Mouse (Mus musculus) spleen, adult 18-20 months (tissue): ENCODE measurements at regions not wholly inside any gene's neighbourhood (a gene's known extent, or its start where the extent isn't known, plus 50 kb on each side); places are given as distances from the start of the nearest gene placed in this dataset.

Experiments used
- DNase-seq, 2 experiments: peaks; one replicate each; pipeline ENCODE4 v3.0.0; 2022; ENCODE audit warnings: mixed read lengths in 2 of 2

DNA sequence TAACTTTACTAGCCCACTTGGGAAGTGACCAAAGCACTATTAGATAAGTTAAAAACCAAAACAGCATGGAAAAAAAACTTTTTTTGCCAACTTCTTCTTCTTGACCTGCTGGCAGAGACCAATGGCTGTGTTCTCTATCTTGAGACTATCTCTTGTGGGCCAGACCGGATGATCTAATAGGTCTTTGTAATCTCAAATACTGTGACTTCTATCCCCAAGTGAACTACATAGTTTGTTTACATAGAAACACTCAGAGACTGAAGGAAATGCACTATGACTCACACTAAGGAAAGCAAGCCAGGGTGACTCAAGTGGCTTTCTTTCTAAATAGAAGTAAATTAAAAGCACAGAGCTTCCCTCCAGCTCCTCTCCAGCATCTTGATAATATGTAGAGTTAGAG lies 384.3 kb upstream of the Ubash3b start:
- no peak for DNase-seq

DNA sequence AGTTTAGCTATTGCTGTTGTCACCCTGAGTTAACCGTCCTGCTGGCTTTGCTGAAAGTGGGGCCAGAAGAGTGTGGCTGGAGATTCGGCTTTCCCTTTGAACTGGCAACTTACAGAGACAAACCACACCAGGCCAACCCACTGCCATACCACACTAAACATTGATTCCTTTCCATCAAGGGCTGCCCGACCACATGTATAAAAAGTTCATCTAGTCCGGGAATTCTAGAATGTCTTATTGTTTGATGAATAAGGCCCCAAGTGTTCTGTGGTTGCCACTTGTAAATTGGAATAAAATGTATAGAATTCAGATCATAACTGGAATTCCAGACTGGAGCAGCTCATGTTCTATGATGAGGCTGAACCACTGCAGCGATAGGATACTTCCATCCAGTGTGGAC lies 381.0 kb upstream of the Ubash3b start:
- no peak for DNase-seq

DNA sequence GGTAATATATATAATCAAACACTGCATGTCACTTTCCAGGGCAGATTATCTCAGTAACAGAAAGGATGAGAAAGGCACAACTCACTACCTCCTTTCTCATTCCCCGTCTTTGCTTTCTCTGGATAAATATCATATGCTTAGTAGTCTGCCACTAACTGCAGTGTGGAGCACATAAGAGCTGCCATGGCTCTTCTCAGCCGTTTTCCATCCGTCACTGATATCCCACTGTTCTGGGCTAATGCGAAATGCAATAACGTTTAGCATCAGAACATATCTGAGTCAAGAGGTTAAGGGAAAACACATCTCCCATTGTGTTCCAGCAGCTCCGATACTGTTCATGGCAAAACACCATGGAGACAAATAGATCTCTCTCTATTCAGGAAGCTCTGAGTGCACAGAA lies 379.8 kb upstream of the Ubash3b start:
- no peak for DNase-seq

DNA sequence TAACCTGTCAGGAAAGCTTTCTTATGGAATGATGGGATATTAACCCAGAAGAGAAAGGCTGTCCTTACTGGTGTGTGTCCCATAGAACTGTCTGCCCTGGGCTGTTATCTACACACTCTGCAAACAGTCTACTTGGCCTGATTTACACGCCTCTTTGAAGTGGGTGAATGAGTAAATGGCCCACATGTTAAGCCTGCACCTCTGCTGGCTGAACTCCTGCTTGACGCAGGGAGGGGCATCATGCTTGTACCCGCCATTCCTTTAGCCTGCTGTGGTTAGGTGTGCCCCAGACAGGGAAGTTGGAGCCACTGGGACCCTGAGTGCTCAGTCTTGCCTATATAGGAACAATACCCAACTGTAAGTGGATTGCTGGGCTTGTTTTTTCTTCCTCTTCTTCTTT lies 371.3 kb upstream of the Ubash3b start:
- DNase-seq, result no peak

DNA sequence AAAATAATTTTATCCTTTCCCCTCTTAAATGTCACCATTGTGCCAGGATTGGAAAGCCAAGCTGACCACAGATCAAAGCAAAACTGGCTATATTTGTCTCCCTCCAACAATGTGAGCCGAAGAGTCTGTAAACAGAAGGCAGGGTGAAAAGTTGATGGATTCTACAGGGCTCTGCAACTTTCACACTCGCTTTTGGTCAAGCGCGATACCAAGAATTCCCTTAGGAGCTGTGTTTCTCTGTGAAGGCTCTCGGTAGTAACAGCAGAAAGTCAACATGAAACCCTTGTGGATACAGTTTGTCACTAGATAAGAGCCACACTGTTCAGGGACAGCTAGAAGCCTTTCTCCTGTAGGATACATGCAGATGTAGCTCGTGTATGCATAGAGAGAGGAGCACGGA lies 370.8 kb upstream of the Ubash3b start:
- DNase-seq, result no peak

DNA sequence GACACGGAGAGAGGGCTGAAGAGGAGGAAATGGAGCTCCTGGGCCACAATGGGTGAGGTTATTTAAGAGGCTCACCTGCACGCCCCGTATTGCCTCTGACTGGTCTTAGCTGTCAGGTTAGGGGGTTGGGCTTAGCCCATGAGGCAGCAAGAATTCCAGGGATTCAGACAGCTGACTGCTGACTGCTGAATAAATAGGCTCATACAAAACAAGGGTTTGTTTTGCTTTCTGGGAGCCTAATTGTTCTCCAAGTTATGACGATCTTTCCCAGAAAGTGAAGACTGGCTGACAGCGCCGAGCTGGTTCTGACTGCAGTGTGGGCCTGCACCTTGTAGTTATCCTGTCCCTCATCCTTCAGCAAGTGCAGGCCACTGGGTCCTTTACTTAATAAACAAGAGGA lies 370.1 kb upstream of the Ubash3b start:
- DNase-seq, result no peak

DNA sequence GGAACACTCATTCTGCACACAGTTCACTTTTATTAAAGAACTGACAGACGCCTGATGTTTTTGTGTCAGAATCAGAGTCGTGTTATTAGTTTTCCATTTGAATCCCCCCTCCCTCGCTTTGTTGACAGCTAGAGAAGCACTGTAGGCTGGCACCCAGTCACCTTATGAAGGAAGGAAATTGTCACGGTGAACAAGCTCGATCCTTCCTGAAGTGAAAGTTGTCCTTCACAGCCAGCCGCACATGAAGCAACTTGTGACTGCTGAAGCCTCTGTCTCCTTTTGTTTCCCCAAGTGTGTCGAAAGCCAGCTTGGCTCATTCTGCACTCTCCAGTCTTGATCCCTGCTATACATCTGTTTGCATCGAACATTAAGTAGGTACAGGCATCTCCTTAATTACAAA lies 364.6 kb upstream of the Ubash3b start:
- DNase-seq, result no peak

DNA sequence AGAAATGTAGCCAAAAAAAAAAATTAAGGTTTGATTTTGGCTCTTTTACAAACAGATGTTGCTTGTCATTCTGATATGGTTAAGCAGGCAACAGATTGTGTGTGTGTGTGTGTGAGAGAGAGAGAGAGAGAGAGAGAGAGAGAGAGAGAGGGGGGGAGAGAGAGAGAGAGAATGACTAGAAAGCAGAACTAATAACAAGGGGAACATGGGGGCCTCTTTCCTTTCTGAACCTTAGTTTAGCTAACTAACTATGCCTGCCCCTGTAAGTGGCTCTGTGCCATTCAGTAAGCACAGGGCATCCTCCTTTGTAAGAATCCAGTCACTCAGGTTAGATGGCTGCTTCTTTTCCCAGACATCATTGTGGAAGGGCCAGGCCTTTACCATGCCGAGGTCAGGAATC lies 364.0 kb upstream of the Ubash3b start:
- DNase-seq, result no peak

DNA sequence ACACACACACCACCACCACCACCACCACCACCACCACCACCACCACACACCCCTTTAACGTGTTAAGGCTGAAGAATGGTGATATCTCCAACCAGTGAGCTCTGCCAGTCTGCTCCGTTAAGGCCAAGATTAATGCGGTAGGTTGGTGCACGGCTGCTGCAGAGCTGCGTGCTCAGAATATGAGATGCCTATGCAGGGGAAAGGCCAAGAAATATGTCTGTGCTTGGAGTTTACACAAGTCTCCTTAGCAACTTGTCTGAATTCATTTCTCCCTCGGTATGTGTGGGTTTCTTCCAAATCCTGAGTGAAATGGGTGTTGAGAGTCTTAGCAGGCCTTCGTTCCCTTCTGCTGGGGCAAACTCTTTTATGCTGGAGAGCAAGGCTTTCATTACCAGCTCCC lies 363.1 kb upstream of the Ubash3b start:
- no peak for DNase-seq

DNA sequence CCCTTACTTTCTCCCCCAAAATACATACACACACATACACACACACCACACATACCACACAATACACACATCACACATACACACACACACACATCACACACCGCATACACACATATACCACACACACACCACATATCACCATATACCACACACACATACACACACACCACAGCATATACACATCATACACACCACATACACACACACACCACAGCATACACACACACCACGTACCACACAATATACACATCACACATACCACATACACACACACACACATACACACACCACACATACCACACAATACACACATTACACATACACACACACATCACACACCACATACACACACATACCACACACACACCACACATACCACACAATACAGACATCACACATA lies 362.5 kb upstream of the Ubash3b start:
- no peak for DNase-seq

DNA sequence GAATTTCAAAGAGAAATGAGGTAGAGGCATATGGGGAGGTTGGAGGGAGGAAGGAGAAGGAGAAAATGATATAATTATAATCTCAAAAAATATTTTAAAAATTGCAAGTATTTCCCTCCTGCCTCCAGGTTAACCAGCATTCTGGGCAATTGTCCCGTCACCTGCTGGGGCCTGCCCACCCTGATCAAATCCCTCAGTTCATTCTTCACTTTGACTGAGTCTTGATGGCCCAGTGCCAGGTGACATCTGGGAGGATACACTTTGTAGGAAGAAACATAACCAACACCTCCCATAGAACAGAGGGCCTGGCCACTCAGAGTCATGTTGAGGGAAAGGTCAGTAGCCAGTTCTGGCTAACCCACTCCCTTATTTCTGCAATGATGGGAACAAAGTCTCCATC lies 360.8 kb upstream of the Ubash3b start:
- no peak for DNase-seq

DNA sequence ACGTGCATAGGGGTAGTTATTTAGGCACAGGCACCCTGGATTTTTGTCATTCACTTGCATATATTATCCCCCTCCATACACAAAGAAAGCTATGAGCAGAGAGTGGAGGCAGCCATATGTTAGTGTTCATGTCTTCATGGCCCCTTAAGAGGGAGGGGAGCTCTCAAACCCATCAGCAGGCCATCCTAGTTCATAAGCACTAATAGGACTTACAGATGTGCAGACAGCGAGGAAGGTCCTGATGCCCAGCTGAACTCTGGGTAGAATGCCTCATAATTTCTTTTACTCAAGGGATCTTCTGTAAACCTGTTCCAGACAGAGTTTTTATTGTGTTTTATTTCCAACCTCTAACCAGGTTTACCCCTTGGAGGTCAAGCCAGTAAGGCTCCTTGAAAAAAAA lies 356.3 kb upstream of the Ubash3b start:
- DNase-seq, result no peak

DNA sequence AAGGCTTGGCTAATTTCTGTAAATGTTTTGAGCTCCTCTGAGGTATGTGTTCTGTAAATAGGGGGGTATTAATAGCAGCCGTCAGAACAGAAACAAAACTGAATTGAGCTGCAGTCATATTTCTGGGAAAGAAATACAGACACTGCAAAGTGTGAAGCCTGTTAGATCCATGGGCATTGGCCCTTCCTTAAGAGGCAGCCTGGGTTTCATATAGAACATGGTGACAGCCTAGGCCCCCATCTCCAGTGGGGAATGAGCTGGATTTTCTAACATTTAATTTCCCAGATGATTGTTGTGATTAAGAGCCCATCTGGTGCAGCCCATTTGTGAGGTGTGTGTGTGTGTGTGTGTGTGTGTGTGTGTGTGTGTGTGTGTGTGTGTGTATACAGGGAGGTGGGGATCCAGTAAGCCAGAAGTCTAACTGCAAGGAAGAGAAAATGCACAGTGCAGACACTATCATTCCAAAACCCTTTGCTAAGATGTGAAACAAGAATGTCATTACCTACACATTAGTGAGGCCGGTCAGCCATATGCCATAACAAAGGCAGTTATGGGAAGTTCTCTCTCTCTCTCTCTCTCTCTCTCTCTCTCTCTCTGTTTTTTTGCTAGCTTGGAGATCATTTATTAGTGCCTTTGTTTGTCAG lies 355.7 kb upstream of the Ubash3b start:
- DNase-seq, result no peak

DNA sequence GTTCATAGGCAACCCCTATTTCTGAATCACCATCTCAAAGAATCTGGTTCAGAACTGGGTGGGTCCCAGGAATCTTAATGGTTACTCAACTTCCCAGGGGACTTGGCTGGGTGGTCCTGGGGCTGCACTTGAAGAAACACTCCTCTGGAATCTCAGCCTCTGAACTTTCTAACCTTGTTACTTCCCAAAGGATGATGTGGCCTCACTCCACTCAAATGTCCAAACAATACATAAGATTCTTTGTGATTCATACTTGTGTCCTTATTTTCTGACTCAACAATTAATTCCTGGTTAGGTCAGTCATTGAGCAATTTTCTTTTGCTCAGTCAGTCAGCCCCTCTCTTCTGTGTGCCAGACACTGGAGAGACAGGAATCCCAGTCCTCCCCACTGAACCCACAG lies 353.7 kb upstream of the Ubash3b start:
- DNase-seq, result no peak

DNA sequence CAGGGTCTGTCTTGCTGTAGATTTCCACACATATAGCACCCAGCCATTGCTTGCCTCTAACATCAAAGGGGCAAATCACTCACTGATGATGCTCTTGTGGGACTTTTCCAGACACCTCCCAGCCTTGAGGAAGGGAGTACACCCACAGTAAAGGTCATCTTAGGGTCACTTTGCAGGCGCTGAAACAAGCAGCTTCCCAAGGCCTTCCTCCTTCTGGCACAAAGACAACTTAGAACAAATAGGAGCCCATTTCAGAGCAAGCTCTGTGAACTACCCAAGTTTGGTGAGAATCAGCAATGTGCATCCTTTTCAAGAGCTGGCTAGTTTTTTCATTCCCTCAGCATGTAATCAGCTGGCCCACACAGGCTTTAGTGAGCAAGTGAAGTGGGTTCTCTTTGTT lies 352.2 kb upstream of the Ubash3b start:
- DNase-seq, result no peak

DNA sequence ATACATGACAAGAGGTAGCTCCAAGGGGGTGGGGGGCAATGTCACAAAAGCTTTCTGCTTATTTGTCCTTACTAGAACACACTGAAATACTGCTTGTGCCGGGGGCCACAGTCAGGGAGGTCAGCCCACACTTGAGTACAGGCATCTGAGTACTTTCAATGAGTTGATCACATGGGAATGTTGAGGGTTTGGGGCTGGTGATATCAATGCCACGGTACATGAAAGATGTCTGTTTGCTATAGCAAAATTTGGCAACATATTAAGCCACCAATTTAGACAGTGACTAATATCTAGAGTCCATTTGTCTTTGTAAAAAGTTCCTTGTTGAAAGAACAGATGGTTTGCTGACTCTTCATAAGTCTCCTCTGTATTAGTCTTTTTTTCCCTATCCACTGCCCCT lies 348.1 kb upstream of the Ubash3b start:
- DNase-seq, result no peak

DNA sequence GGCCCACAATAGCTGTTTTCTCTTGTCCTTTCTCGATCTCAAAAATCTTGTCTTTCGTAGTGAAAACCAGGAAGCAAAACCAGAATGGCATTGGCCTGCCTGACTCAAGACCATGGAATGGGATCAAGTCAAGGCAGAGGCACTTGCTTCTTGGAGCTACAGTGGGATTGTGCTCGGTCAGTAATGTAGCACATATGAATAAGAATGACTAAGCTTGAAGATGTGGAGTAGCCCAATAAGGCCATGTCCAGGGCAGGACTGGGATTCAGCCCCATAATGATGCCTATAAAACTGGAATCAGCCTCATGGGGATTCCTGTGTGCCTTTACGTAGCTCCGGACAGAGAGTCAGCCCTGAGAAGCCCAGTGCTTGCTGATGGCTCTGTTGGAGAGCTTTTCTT lies 347.2 kb upstream of the Ubash3b start:
- DNase-seq, result no peak

DNA sequence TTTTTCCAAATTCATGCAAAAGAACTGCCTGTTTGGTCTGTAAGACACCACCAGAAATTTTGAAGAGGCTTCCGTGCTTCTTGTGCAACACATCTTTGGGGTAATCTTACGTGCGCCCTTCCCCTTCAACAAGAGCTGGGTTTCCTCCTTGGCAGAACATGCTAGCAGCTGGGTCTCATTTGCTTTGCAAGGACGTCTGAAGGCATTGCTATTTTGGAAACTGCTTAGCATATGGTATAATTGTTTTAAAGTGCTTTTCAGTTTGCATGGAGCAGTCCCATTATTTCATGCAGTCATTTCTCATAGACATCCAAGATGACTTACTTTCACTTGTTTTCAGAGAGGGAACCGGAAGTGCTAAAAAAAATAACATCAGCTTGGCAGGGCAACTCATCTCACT lies 336.8 kb upstream of the Ubash3b start:
- no peak for DNase-seq

DNA sequence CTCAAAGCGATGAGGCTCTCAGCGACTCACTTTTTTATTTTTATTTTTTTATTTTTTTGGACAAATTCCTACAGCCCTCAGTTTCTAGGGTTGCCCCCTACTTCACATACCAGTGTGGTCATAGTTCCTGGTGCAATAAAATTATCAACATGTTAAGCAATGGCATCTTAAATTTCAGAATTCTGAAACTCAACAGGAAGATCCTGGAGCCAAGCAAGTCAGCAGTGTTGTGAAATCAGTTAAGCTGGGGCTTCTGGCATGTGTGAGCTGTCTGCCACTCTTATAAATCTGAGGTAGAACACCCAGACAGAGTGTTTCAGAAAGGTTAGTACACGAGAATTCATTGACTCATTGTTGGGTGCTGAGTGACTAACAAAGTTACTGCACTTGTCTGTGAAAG lies 328.6 kb upstream of the Ubash3b start:
- DNase-seq, result no peak

DNA sequence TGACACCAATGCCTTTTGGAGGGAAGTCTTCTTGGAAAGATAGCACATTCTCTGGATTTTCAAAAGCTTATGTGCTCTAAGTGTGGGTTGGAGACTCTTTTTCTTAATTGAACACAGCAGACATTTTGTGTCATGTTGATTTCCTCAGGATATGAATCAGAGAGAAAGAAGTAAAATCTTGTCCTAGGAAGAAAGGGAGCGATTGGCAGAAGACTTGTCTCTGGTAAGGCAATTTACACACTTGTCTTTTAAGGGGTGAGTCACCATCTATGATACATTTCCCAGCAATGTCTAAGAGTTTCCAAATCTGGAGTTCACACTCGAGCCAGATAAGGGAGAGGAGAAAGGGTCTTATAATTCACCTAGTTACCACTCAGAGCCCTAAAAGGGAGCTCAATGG lies 326.5 kb upstream of the Ubash3b start:
- no peak for DNase-seq

DNA sequence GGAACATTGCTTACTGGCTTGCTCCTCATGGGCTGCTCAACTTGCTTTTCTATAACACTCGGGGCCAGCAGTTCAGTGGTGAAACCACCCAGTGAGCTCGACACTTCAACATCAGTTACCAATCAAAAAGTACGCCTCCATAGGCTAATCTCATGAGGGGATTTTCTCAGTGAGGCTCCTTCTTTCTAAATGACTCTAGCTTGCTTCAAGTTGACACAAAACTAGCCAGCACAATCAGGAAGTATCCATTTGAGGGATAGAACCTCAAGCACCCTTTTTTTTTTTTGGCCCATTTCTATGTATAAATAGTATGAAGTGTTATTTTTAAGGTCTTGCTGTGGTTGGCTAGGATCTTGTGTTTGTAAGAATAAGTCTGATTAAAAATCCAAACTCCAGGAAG lies 321.7 kb upstream of the Ubash3b start:
- no peak for DNase-seq

DNA sequence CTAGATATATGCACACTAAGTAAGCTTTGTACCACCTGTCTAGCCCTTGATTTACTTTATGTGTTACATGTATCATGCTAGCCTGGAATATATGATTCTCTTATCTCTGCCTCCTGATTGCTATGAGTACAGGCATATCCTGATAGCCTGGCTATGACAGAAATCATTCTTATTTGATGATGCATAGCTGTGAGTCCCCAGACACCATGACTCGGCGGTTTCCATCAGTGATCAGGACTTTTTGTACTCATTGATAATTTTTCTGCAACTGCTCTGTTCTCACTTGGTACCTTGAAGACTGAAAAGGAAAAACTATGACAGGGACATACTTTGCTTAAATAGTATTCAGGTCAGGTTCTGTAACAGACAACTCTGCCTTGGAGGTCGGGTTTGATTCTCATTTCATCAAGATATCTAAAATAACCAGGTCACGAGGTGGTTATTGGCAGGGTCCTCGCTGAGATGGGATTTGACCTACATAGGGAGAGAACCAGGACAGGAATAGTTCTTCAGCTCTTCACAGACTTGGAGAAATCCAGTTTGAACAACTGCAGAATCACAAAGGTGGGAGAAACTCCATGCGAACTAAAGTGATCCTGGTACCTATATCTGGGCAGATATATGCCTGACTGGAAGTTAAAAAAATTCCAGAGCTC lies 320.2 kb upstream of the Ubash3b start:
- no peak for DNase-seq

DNA sequence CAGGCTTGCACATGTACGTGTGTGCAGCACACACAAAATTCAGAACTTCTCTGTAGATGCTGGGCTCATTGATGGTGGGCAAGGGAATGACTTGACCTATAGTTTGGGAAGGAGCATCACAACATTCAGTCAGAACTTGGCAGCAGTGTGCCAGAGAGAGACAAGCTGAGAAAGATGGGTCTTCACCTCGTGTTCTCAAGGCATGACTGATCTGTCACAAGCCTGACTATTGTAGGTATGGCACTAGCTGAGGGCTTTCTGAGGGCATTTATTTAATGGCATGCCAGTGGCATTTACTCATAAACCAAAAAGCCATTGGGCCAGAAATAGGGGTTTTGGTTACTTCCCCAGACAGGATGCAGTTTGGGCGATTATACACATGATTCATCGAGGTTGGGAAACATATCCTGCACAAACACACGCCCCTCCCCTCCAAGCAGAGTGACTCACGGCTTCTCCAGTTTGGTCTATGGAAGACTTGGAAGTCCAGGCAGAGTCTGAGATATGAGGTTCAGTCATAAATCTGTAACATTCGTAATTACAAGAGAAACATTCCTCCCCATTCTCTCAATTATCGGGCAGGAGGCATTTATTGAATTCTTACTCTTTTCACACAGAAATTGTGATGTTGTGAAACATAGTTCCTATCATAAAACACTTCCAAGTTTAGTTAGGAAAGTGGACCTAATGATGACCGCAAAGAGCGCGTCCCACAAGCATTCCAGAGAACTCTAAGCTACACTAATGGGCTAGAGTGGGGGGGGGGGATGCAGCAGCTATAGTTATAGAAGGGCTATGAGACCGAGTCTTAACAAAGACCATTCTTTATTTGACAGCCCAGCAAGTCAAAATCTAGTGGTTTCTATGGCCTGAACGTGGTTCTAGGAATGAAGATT lies 318.6 kb upstream of the Ubash3b start:
- no peak for DNase-seq

DNA sequence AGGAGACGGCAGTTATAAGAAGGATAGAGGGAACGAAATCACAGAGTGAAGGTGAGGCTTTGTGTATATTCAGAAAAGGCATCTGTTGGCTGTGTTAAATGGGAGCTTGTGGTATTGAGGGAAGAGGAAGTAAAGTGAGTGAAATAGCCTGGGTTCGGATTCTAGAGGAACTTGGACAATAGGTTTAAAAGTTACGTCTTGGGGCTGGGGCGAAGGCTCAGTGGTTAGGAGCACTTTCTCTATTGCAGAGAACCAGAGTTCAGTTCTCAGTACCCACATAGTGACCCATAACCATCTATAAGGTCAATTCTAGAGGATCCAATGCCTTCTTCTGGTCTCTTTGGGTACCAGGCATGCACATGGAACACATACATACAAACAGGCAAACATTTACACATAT lies 317.6 kb upstream of the Ubash3b start:
- DNase-seq, result no peak
